Mouse (Mus musculus) forelimb bud, embryonic 11.5 days (tissue): Measurements from ENCODE around the gene Cacna1c.
A peak's percentile ranks its signal among the peaks of the same experiment; 100 is the strongest.

Experiments
- DNase-seq: peaks from one replicate; pipeline ENCODE4 v3.0.0-alpha.2; 2012; ENCODE audit warnings: low read depth, low spot score

Gene Cacna1c

GRCm38 (mm10) chr6:118810834-118811233 is 385.4 kb downstream of the Cacna1c start:
- DNase-seq, result no peak

- DNase-seq, result no peak
Observed at GRCm38 (mm10) chr6:118805139-118805538, 391.1 kb downstream of the Cacna1c start.

- no peak for DNase-seq
Observed at GRCm38 (mm10) chr6:118802286-118802685, 393.9 kb downstream of the Cacna1c start.

GRCm38 (mm10) chr6:118796393-118796792 is 399.8 kb downstream of the Cacna1c start:
- DNase-seq, result no peak

DNA sequence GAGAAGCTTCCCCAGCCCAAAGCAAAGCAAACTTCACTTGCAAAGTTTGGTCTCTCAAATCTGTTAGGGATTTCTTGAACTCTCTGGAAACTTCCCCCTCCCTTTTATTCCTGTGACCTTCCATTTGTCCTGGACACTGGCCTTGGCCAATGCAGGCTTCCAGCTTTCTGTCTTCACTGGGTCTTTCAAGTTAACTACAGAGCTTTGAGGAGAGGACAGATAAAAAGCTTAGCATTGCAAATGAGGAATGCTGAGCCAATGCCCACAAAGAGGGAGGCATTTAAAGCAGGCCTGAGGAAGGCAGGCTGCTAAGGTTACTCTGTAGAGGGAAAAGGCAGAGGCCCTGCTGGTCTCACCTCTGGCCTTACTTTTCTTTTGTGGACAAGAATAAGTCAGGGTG is 400.5 kb downstream of the Cacna1c start:
- no peak for DNase-seq

DNA sequence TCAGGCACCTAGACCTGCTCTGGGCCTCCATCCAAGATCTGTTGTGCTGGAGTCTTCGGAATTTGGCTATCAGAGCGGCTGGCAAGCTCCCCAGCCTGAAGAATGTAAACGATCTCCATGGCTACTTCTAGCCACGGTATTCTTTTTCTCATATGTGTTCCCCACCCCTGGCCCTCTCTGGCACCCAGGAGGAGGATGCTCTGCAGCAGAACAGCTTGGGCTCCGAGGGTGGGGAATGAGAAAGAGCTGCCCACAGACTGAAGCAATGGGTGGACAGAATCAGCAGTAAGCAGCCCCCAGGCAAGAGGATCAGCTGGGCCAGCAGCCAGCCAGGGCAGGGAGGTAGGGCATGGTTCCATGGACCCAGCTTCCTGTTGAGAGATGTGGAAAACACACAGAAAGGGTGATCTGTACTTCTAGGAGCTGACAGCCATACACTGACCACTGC is 404.3 kb downstream of the Cacna1c start:
- DNase-seq, result no peak

DNA sequence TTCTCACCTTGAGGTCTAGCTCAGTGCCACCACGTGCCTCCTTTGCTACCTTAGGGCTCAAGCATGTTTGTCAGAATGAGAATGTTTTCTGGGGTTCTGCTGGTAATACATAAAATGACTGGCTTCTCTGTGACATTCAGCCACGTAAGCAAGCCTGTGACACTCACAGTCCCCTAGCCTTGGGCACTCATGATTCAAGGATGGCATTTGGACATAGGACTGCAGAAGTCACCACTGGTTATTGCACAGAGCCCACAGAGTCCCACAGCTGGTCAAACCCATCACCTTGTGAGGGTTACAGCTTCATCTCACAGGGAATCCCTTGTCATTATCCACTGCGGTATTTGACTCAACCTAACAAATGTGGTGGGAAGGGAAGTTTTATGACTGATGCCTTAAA is 408.3 kb downstream of the Cacna1c start:
- no peak for DNase-seq

DNA sequence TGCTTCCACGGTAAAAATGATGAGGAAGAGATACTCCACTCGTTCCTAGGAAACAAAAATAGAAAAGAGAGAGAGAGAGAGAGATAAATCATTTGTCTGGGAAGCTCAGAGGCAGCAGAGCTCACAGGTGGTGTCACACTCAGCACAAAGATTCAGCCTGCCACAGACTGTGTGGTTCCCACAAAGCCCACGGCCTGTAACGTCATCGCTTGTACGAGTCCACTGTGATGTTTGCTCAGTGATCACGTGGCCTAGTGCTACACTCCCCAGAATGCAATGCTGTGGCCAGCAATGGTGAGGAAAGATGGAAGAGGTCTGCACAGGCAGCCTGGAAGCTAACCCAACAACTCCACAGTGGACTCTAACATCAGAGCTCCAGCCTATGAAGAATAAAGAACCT is 415.9 kb downstream of the Cacna1c start:
- DNase-seq, result no peak

GRCm38 (mm10) chr6:118779201-118779600 is 417.0 kb downstream of the Cacna1c start:
- no peak for DNase-seq

DNA sequence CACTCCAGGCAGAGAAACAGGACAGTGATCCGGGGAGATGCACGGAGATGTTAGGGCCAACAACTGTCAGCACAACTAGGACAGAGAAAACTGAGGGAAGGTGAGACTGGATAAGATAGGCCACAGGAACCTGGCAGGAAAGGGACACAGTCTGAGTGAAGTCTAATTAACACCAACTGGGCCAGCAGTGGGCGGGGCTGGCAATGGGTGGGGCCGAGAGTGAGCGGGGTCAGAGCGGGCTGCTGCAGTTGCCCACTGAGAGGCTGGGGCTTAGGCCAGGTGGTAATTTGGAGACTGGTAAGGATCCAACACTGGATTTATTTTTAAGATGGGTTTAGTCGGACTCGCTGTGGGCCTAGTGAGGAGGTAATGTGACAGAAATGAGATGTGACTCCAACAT is 418.8 kb downstream of the Cacna1c start:
- DNase-seq, result no peak

GRCm38 (mm10) chr6:118776459-118776858 is 419.8 kb downstream of the Cacna1c start:
- no peak for DNase-seq

- DNase-seq, result no peak
Observed at GRCm38 (mm10) chr6:118772581-118772980, 423.6 kb downstream of the Cacna1c start.

- no peak for DNase-seq
Observed at GRCm38 (mm10) chr6:118771121-118771520, 425.1 kb downstream of the Cacna1c start.

DNA sequence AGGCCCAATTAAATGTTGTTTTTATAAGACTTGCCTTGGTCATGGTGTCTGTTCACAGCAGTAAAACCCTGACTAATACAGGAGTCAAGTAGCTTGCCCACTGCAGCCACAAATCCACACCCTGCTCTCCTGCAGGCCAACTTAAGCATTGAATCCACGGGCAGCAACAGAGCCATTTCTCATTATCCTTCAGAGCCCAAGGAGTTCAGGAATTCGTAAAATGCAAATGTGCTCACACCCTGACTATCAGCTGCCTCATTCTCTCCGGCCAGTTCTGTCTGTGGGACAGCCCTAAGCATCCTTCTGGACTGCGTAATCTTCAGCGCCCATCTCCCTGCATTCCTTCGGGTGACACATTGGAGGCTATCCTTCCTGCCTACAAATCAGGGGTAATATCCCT is 425.8 kb downstream of the Cacna1c start:
- no peak for DNase-seq

GRCm38 (mm10) chr6:118769792-118770191 is 426.4 kb downstream of the Cacna1c start:
- no peak for DNase-seq

- no peak for DNase-seq
Observed at GRCm38 (mm10) chr6:118767698-118768097, 428.5 kb downstream of the Cacna1c start.

DNA sequence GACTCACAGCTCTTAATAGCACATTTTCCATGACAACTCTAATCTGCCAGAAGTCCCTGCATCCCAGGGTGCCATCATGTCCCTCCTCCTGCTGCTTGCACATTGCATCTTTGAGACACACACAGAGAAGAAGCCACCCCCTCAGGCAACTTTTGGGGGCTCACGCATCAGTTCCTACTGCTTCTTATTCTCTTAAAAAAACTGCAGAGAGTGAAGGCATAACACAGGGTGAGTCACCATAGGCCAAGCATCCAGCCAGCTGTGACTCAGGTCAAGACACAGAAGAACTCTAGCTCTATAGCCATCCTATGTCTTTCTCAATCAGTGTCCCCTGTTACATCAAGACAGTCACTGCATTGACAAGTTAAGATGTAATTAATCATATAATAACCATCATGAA is 431.0 kb downstream of the Cacna1c start:
- DNase-seq, result no peak

DNA sequence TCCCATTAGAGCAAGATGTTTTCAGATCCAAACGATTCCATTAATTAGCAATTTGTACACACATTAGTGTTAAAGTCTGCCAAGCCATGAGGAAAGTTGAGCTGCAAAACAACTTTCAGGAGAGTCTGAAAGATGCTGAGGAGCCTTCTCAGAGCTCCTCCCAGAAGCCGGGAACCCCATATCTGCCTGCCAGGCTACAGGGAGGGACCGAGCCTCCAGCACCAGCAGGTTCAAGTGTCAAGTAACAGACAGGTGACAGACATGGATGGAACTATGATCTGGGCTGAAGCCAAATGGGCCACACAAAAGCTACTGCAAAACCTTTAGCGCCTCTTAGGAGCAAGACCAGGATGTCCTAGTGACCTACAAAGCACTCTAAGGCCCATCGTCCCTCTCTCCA is 437.2 kb downstream of the Cacna1c start:
- DNase-seq, result no peak

GRCm38 (mm10) chr6:118758290-118758907 is 437.8 kb downstream of the Cacna1c start:
- no peak for DNase-seq

- DNase-seq, result no peak
Observed at GRCm38 (mm10) chr6:118757533-118758289, 438.5 kb downstream of the Cacna1c start.

- DNase-seq, result peak; percentile 62
Observed at GRCm38 (mm10) chr6:118756511-118756910, 439.7 kb downstream of the Cacna1c start.

GRCm38 (mm10) chr6:118755768-118756167 is 440.4 kb downstream of the Cacna1c start:
- no peak for DNase-seq

DNA sequence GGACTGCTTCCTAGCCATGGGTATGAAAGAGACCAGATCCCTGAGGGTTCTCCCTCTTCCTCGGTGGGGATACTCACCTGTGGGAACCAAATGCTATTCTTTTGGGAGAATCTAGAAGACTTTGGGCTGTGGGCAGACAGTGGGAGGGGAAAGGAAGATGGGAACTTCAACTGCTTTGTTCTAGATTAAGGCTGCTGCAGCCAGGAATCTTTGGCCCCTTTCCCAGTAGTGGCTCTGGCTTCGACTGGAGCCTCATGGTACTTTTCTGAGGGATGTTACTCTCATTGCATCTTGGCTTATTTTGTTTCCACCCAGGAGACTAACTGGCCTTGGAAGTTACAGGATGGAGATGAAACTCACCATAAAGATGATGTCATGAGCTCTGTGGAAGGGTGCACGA is 441.8 kb downstream of the Cacna1c start:
- no peak for DNase-seq
